Mouse (Mus musculus) C2C12 (cell line): ENCODE measurements around the gene Ccdc71.

Source experiments
- CTCF ChIP-seq: IDR thresholded peaks from one replicate; pipeline ENCODE4 v1.5.1; 2011; ENCODE audit not compliant: control insufficient read depth, insufficient read depth, insufficient read length
- MYOD1 ChIP-seq: IDR thresholded peaks from one replicate; pipeline ENCODE4 v1.6.1; 2011; ENCODE audit warnings: low read depth; ENCODE audit not compliant: control insufficient read depth, insufficient read length
- MYOG ChIP-seq: IDR thresholded peaks from one replicate; pipeline ENCODE4 v1.6.1; 2011; ENCODE audit not compliant: control insufficient read depth, insufficient read length; ENCODE audit errors: extremely low read depth
- USF1 ChIP-seq: IDR thresholded peaks from one replicate; pipeline ENCODE4 v1.6.1; 2011; ENCODE audit warnings: low read depth, mild to moderate bottlenecking, control low read depth, moderate library complexity

GRCm38 (mm10) chr9:108460319-108461178 lies at the start of gene Ccdc71:
- no peak for TF ChIP-seq CTCF
- no peak for TF ChIP-seq MYOD1
- no peak for TF ChIP-seq MYOG
- no peak for TF ChIP-seq USF1
